Mouse (Mus musculus): ENCODE results near the gene Kcnmb1. TPM values are rescaled to one million over a fixed set of nuclear protein-coding genes. Genes with fewer than 3 reads are reported as not detected.

Kcnmb1 gene
- polyA plus RNA-seq, 1 experiment from 2014 or later = 0.25 TPM

Other genes starting within 250 kb of the Kcnmb1 start
- gene Kcnip1, start 30.1 kb downstream of the Kcnmb1 start, polyA plus RNA-seq (2014; fragmentation: Nextera tagmentation; extraction: Ambion mirVana) = 110 and 126 TPM in 2 replicates
- gene Lcp2, start 83.9 kb downstream of the Kcnmb1 start, polyA plus RNA-seq (2014; fragmentation: Nextera tagmentation; extraction: Ambion mirVana) = 1.8 and 2.0 TPM in 2 replicates
- gene 4930469K13Rik, start 135.5 kb downstream of the Kcnmb1 start, polyA plus RNA-seq (2014; fragmentation: Nextera tagmentation; extraction: Ambion mirVana) = 10.7 and 16.5 TPM in 2 replicates
- gene Foxi1, start 245.1 kb downstream of the Kcnmb1 start, polyA plus RNA-seq (2014; fragmentation: Nextera tagmentation; extraction: Ambion mirVana) = not detected in 2 replicates